Mouse (Mus musculus) MEL (cell line): ENCODE results near the gene Slc36a3.

Source experiments
- E2F4 ChIP-seq: IDR thresholded peaks from 2 replicates; pipeline ENCODE4 v1.6.1; 2011; ENCODE audit warnings: low read depth, low read length, improper control_type of control experiment, borderline replicate concordance
- GATA1 ChIP-seq: IDR thresholded peaks from 2 replicates; pipeline ENCODE4 v1.6.1; 2011; ENCODE audit warnings: low read depth, low read length, improper control_type of control experiment
- MYC ChIP-seq: IDR thresholded peaks from 2 replicates; pipeline ENCODE4 v1.6.1; 2011; ENCODE audit warnings: low read depth, mild to moderate bottlenecking, low read length, improper control_type of control experiment, moderate library complexity
- ZC3H11A ChIP-seq: IDR thresholded peaks from 2 replicates; pipeline ENCODE4 v1.6.1; 2012; ENCODE audit warnings: low read depth, mild to moderate bottlenecking, inconsistent platforms, low read length, improper control_type of control experiment

DNA sequence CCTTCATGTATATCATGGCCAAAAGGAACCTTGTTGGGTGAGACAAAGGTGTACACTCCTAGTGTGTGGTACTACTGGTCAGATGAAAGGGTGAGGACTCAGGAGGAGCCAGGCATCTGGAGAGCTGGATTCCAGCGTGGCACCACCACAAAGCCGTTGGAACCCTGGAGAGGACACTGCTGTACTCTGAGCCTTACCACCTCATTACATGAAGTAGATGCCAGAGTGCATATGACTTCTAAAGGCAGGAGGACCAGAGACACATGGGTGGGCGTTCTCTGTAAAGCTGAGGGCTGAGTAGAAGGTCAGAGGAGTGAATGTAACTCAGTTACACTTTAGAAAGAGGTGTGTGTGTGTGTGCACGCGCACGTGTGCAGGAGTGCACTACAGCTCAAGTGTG, 36.3 kb upstream of the Slc36a3 start:
- no peak for TF ChIP-seq GATA1
- no peak for TF ChIP-seq MYC
- TF ChIP-seq E2F4: no peak
- TF ChIP-seq ZC3H11A: no peak
